Mouse (Mus musculus): ENCODE data around the gene Crot. TPM values are rescaled to one million over a fixed set of nuclear protein-coding genes. Genes with fewer than 3 reads are reported as not detected.

Crot gene
- 3.6 and 4.2 TPM in 2 replicates for polyA plus RNA-seq (2012; rRNA removed)

GRCm38 (mm10) chr5:8996686-8997512 lies at the start of gene Crot:
TSS of gene Crot (minus strand) at chr5:8997324.

Other genes starting within 250 kb of the Crot start
- gene Abcb1b, start 199.2 kb downstream of the Crot start, polyA plus RNA-seq (2012; rRNA removed): 0.75 and 0.90 TPM in 2 replicates
- gene Abcb4, start 103.6 kb downstream of the Crot start, polyA plus RNA-seq (2012; rRNA removed): 0.27 TPM in 2 replicates
- gene Tmem243, start 103.3 kb upstream of the Crot start, polyA plus RNA-seq (2012; rRNA removed): 39.5 and 58.4 TPM in 2 replicates
- gene Dmtf1, start 164.5 kb upstream of the Crot start, polyA plus RNA-seq (2012; rRNA removed): 3.4 and 4.7 TPM in 2 replicates